Mouse (Mus musculus) megakaryocyte, embryonic 14.5 days (primary cell): ENCODE measurements around the gene Pdcl. TPM values are rescaled to one million over a fixed set of nuclear protein-coding genes. Genes with fewer than 3 reads are reported as not detected.

Experiments
- H3K27me3 ChIP-seq: replicated peaks from 2 replicates; pipeline ENCODE3; 2012; ENCODE audit warnings: inconsistent platforms
- H3K36me3 ChIP-seq: replicated peaks from 2 replicates; pipeline ENCODE3; 2012; ENCODE audit warnings: low read length, inconsistent platforms, mixed read lengths
- H3K4me1 ChIP-seq: 2 replicates; pipeline ENCODE4 v1.6.1; 2012; ENCODE audit warnings: inconsistent platforms
- H3K4me3 ChIP-seq: replicated peaks from 2 replicates; pipeline ENCODE3; 2012; ENCODE audit warnings: moderate library complexity, mild to moderate bottlenecking, inconsistent platforms
- H3K9me3 ChIP-seq: 2 replicates; pipeline ENCODE4 v1.6.1; 2012; ENCODE audit warnings: inconsistent platforms
- FLI1 ChIP-seq: IDR thresholded peaks from 2 replicates; pipeline ENCODE4 v1.6.1; 2012; ENCODE audit warnings: low read length, inconsistent platforms, mixed read lengths
- GATA1 ChIP-seq: IDR thresholded peaks from 3 replicates; pipeline ENCODE4 v1.6.1; 2012; ENCODE audit warnings: mixed read lengths, low read length, inconsistent platforms, borderline replicate concordance
- polyA plus RNA-seq: library from polyadenylated mRNA; stranded (reverse); fragments of >175 nt; gene quantifications from 2 replicates; pipeline ENCODE4 v1.2.3, GENCODE M21; 2012; ENCODE audit warnings: low replicate concordance; ENCODE audit not compliant: insufficient read depth

Gene Pdcl
- 12.0 TPM in 1 of 2 replicates, not detected in the other for polyA plus RNA-seq

GRCm38 (mm10) chr2:37358633-37359540 lies at the start of gene Pdcl:
Gene Pdcl, minus strand, starts transcription at chr2:37359332.
- TF ChIP-seq GATA1 = no peak
- H3K4me3 ChIP-seq = peak within 1 kb of the TSS; percentile 98
- H3K27me3 ChIP-seq = no peaks in the 10 kb centered on the region
- H3K36me3 ChIP-seq = peaks cover 37% of the 10 kb centered on the region
- peaks cover 34% of the 10 kb centered on the region for H3K4me1 ChIP-seq
- H3K9me3 ChIP-seq = peaks cover 3% of the 10 kb centered on the region

GRCm38 (mm10) chr2:37395539-37395938 lies 36.4 kb upstream of the Pdcl start:
- Histone ChIP-seq H3K27me3 (no peaks in the 10 kb centered on the region), H3K4me1 (no peaks in the 10 kb centered on the region; the same call in 1 of the 2 replicates), H3K4me3 (no peak overlapping the region), H3K9me3 (no peaks in the 10 kb centered on the region), H3K36me3 (peaks cover 74% of the 10 kb centered on the region)
- no peak for TF ChIP-seq FLI1
- no peak for TF ChIP-seq GATA1

- TF ChIP-seq GATA1 (no peak), FLI1 (no peak)
- no peaks in the 10 kb centered on the region for H3K9me3 ChIP-seq
These were observed 23.8 kb upstream of the Pdcl start for GRCm38 (mm10) chr2:37382921-37383320.

DNA sequence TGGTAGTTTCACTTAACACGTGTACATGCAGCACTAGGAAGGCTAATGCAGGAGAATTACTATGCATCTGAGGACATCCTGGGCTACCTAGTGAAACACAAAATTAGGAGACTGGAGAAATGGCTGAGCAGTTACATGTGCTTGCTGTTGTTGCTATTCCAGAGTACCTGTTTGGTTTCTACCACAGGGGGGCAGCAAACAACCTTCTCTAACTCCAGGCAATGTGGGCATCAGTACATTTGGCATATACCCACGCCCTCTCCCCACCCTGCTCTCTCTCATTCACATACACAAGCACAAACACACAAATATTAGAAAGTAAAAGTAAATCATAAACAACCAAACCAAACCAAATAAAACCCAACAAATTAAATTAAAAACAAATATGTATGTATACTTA lies 21.1 kb upstream of the Pdcl start:
- peaks cover 19% of the 10 kb centered on the region for H3K4me1 ChIP-seq
- no peak for TF ChIP-seq GATA1
- TF ChIP-seq FLI1 = no peak
- H3K36me3 ChIP-seq = peaks cover 81% of the 10 kb centered on the region
- H3K27me3 ChIP-seq = no peaks in the 10 kb centered on the region
- H3K4me3 ChIP-seq = no peak overlapping the region
- no peaks in the 10 kb centered on the region for H3K9me3 ChIP-seq

More at GRCm38 (mm10) chr2:37382921-37383320, 23.8 kb upstream of the Pdcl start:
- no peaks in the 10 kb centered on the region for H3K27me3 ChIP-seq
- no peaks in the 10 kb centered on the region; the same call in 1 of the 2 replicates for H3K4me1 ChIP-seq
- peaks cover 88% of the 10 kb centered on the region for H3K36me3 ChIP-seq
- H3K4me3 ChIP-seq = no peak overlapping the region

DNA sequence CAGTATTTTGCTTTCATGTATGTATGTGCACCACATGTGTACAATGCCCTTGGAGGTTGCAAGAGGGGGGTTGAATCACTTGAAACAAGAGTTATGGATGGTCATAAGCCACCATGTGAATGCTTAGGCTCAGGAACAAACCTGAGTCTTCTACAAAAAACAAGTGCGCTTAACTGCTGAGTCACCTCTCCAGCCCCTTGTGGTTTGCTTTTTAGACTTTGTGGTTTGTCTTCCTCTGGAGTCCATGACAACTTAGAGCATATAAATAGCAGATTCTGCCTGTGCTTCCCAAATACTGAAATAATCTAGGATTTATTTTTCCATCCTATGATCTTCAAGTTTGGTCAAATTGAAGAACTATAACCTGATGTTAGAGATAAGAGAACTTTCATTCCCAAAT lies 16.9 kb upstream of the Pdcl start:
- no peak overlapping the region for H3K4me3 ChIP-seq
- no peaks in the 10 kb centered on the region for H3K9me3 ChIP-seq
- H3K27me3 ChIP-seq = no peaks in the 10 kb centered on the region
- peaks cover 21% of the 10 kb centered on the region for H3K4me1 ChIP-seq
- H3K36me3 ChIP-seq = peaks cover 82% of the 10 kb centered on the region
- TF ChIP-seq FLI1 (no peak), GATA1 (no peak)

GRCm38 (mm10) chr2:37370651-37371050 lies 11.5 kb upstream of the Pdcl start:
- H3K36me3 ChIP-seq = peaks cover 46% of the 10 kb centered on the region
- H3K4me3 ChIP-seq = no peak overlapping the region
- no peaks in the 10 kb centered on the region for H3K27me3 ChIP-seq
- peaks cover 7% of the 10 kb centered on the region for H3K4me1 ChIP-seq
- H3K9me3 ChIP-seq = no peaks in the 10 kb centered on the region
- TF ChIP-seq FLI1 = no peak

DNA sequence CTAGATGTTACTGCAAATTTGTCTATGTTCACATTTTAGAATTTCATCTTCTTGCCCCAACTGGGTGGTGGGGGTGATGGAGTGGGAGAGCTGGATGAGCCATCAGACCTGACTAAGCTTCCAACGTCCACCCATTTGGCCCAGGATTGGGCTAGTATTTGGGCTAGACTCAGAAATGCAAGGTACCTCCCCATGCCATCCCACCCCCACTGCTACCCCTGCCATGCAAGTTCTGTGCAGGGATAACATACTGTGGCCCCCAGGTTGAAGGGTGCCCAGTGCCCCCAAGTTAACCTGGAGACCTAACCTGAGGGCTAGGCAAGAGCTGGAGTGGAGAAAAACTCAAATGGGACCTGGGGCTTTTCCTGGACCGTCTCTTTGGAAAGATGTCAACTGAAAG lies 776 bp upstream of the Pdcl start:
- Histone ChIP-seq H3K36me3 (peaks cover 27% of the 10 kb centered on the region), H3K27me3 (no peaks in the 10 kb centered on the region), H3K9me3 (peaks cover 3% of the 10 kb centered on the region), H3K4me3 (peak overlapping the region; percentile 98), H3K4me1 (peaks cover 34% of the 10 kb centered on the region)
- TF ChIP-seq FLI1 = no peak
- TF ChIP-seq GATA1 = no peak

- TF ChIP-seq FLI1 (no peak), GATA1 (no peak)
- no peaks in the 10 kb centered on the region for H3K9me3 ChIP-seq
- peaks cover 68% of the 10 kb centered on the region for H3K36me3 ChIP-seq
- no peak overlapping the region for H3K4me3 ChIP-seq
- H3K27me3 ChIP-seq = no peaks in the 10 kb centered on the region
- peaks cover 47% of the 10 kb centered on the region for H3K4me1 ChIP-seq
These were observed 3.6 kb downstream of the Pdcl start for GRCm38 (mm10) chr2:37355571-37355970.

DNA sequence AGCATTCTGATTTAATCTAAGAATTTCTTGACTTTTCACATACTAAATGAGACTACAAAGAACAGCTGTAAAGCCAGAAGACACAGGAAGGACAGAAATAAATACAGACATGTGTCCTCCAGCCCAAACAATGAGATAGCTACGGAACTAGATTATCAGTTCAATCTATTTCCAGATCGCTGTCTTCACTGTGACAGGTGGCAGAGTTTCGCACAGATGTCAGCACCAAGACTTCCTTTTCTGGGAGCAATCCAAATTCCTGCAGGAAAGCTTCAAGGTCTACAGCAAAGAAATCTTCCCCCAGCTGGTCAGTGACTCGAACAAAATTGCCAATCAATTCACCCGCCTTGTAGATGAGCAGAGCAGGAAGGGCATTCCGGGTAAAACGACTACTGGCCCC lies 7.5 kb downstream of the Pdcl start:
- H3K36me3 ChIP-seq = peaks cover 77% of the 10 kb centered on the region
- H3K9me3 ChIP-seq = no peaks in the 10 kb centered on the region
- peaks cover 25% of the 10 kb centered on the region for H3K4me1 ChIP-seq
- no peak for TF ChIP-seq FLI1
- TF ChIP-seq GATA1 = no peak
- no peak overlapping the region for H3K4me3 ChIP-seq
- H3K27me3 ChIP-seq = no peaks in the 10 kb centered on the region

GRCm38 (mm10) chr2:37338497-37339187 lies 20.5 kb downstream of the Pdcl start:
- no peaks in the 10 kb centered on the region for H3K9me3 ChIP-seq
- no peaks in the 10 kb centered on the region for H3K36me3 ChIP-seq
- peaks cover 5% of the 10 kb centered on the region for H3K27me3 ChIP-seq
- peak overlapping the region; percentile 62 for H3K4me3 ChIP-seq
- H3K4me1 ChIP-seq = peaks cover 22% of the 10 kb centered on the region
- TF ChIP-seq FLI1 = no peak
- no peak for TF ChIP-seq GATA1
